Mouse (Mus musculus) embryonic stem cell, embryonic (primary cell): ENCODE results near the gene Mypop.

Experiments
- CTCF ChIA-PET, 4 experiments: fragments of 300-600 bp in 2 of 4; fragments of 350-600 bp in 2 of 4; sonication (Branson Sonifier 250); formaldehyde crosslinking; loops; one replicate each; lab custom pipeline; 2022; ENCODE audit warnings: inconsistent platforms in 2 of 4; lab: Charles Lee
- POLR2A ChIA-PET, 4 experiments: fragments of 300-600 bp in 2 of 4; fragments of 350-600 bp in 2 of 4; sonication (Branson Sonifier 250); formaldehyde crosslinking; loops; one replicate each; lab custom pipeline; 2022; ENCODE audit warnings: antibody characterized with exemption in 4 of 4, inconsistent platforms in 1 of 4; lab: Charles Lee

The Mypop gene

GRCm38 (mm10) chr7:19002848-19003498 lies 11.9 kb downstream of the Mypop start:
- CTCF ChIA-PET, result interaction anchor here (0.5 to 3.5 kb wide), 18 partner anchors 12 to 671 kb away, joined by 3 to 19 read pairs (median 4); partner anchors contain the start of genes Foxa3 (in 2 of the 4), Rsph6a (in 2 of the 4), Fbxo46 (in 1 of the 4) and Mypop (in 1 of the 4)
- POLR2A ChIA-PET, result interaction anchor here in 3 of 4 experiments (0.5 to 8.3 kb wide), 43 partner anchors 8 to 678 kb away, joined by 3 to 63 read pairs (median 4); partner anchors contain the start of genes Foxa3 (in 3 of the 3), Mypop (in 2 of the 3), Apoc4 (in 1 of the 3) and Eml2 (in 1 of the 3)

GRCm38 (mm10) chr7:19003902-19004630 lies 13.0 kb downstream of the Mypop start, which contains the start of gene Irf2bp1:
TSS of gene Irf2bp1 (plus strand) at chr7:19004044.
- CTCF ChIA-PET, result interaction anchor here (0.5 to 3.5 kb wide), 18 partner anchors 11 to 514 kb away, joined by 3 to 19 read pairs (median 4); partner anchors contain the start of genes Foxa3 (in 2 of the 4), Fbxo46 (in 1 of the 4), Mypop (in 1 of the 4) and Nanos2 (in 1 of the 4)
- POLR2A ChIA-PET, result interaction anchor here in 3 of 4 experiments (0.5 to 8.3 kb wide), 27 partner anchors 7 to 146 kb away, joined by 3 to 63 read pairs (median 3); partner anchors contain the start of genes Foxa3 (in 2 of the 3), Mypop (in 2 of the 3), Six5 (in 1 of the 3) and Snrpd2 (in 1 of the 3)

- ChIA-PET POLR2A (interaction anchor here in 3 of 4 experiments (0.6 to 8.3 kb wide), 17 partner anchors 10 to 111 kb away, joined by 3 to 63 read pairs (median 3); partner anchors contain the start of genes Foxa3 (in 2 of the 3), Mypop (in 1 of the 3) and Six5 (in 1 of the 3)), CTCF (interaction anchor here (0.5 to 3.5 kb wide), 17 partner anchors 10 to 197 kb away, joined by 3 to 19 read pairs (median 3); partner anchors contain the start of genes Foxa3 (in 2 of the 4), Six5 (in 1 of the 4) and Sympk (in 1 of the 4))
Measured at GRCm38 (mm10) chr7:19004631-19005079, 13.6 kb downstream of the Mypop start.

GRCm38 (mm10) chr7:19005417-19006121 lies 14.5 kb downstream of the Mypop start:
- CTCF ChIA-PET, result interaction anchor here (0.5 to 3.5 kb wide), 14 partner anchors 9 to 197 kb away, joined by 3 to 19 read pairs (median 4); partner anchors contain the start of genes Foxa3 (in 2 of the 4), Mypop (in 1 of the 4), Six5 (in 1 of the 4) and Sympk (in 1 of the 4)
- POLR2A ChIA-PET, result interaction anchor here in 2 of 4 experiments (0.7 to 8.3 kb wide), 12 partner anchors 9 to 88 kb away, joined by 3 to 63 read pairs (median 5); partner anchors contain the start of genes Foxa3 (in 1 of the 2), Mypop (in 1 of the 2) and Six5 (in 1 of the 2)

GRCm38 (mm10) chr7:19006476-19006875 lies 15.4 kb downstream of the Mypop start:
- POLR2A ChIA-PET, result interaction anchor here in 2 of 4 experiments (1.3 to 8.3 kb wide), 4 partner anchors 15 to 22 kb away, joined by 3 to 63 read pairs (median 6); partner anchors contain the start of genes Foxa3 (in 1 of the 2) and Mypop (in 1 of the 2)

GRCm38 (mm10) chr7:19007026-19007977 lies 16.3 kb downstream of the Mypop start:
- POLR2A ChIA-PET, result interaction anchor here in 2 of 4 experiments (0.6 to 1.7 kb wide), 5 partner anchors 15 to 122 kb away, joined by 3 to 5 read pairs (median 5); partner anchors contain the start of gene Foxa3 (in 1 of the 2)
- CTCF ChIA-PET, result interaction anchor here in 3 of 4 experiments (0.6 to 2.0 kb wide), 7 partner anchors 8 to 251 kb away, joined by 3 to 10 read pairs (median 5); partner anchors contain the start of genes Foxa3 (in 1 of the 3) and Six5 (in 1 of the 3)

More at GRCm38 (mm10) chr7:19006476-19006875, 15.4 kb downstream of the Mypop start:
- CTCF ChIA-PET, result interaction anchor here in 3 of 4 experiments (0.7 to 2.0 kb wide), 4 partner anchors 9 to 251 kb away, joined by 3 to 10 read pairs (median 6); partner anchors contain the start of genes Foxa3 (in 1 of the 3) and Six5 (in 1 of the 3)

- CTCF ChIA-PET, result no interaction called here
- POLR2A ChIA-PET, result interaction anchor here in 2 of 4 experiments (1.0 to 1.1 kb wide), 2 partner anchors 13 to 43 kb away, joined by 3 read pairs; partner anchors contain the start of gene Foxa3 (in 1 of the 2)
Measured at GRCm38 (mm10) chr7:19010581-19010980, 19.5 kb downstream of the Mypop start.

GRCm38 (mm10) chr7:19012025-19012621 lies 21.1 kb downstream of the Mypop start:
- CTCF ChIA-PET, result interaction anchor here in 2 of 4 experiments (0.6 to 1.2 kb wide), 4 partner anchors 11 to 162 kb away, joined by 3 to 6 read pairs (median 4); partner anchors contain the start of genes Foxa3 (in 1 of the 2) and Sympk (in 1 of the 2)
- POLR2A ChIA-PET, result interaction anchor here in 2 of 4 experiments (0.9 to 1.3 kb wide), 3 partner anchors 9 to 11 kb away, joined by 3 to 4 read pairs (median 4); partner anchors contain the start of gene Foxa3 (in 2 of the 2)

GRCm38 (mm10) chr7:19012882-19013281 lies 21.8 kb downstream of the Mypop start:
- ChIA-PET CTCF (interaction anchor here in 1 of 4 experiments (0.7 kb wide), 1 partner anchor 17 kb away, joined by 3 read pairs; no protein-coding TSS in a partner anchor), POLR2A (interaction anchor here in 1 of 4 experiments (0.6 to 1.3 kb wide), 3 partner anchors 10 to 152 kb away, joined by 3 to 6 read pairs (median 4); partner anchors contain the start of gene Foxa3)

- POLR2A ChIA-PET, result interaction anchor here in 3 of 4 experiments (0.7 to 1.9 kb wide), 6 partner anchors 8 to 13 kb away, joined by 3 to 9 read pairs (median 6); partner anchors contain the start of genes Foxa3 (in 3 of the 3) and Sympk (in 1 of the 3)
- CTCF ChIA-PET, result interaction anchor here (0.6 to 1.6 kb wide), 13 partner anchors 8 to 164 kb away, joined by 3 to 10 read pairs (median 4); partner anchors contain the start of genes Foxa3 (in 1 of the 4), Rsph6a (in 1 of the 4) and Six5 (in 1 of the 4)
Measured at GRCm38 (mm10) chr7:19014452-19014851, 23.4 kb downstream of the Mypop start.

GRCm38 (mm10) chr7:19016042-19016441 lies 25.0 kb downstream of the Mypop start:
- POLR2A ChIA-PET, result no interaction called here
- CTCF ChIA-PET, result no interaction called here

GRCm38 (mm10) chr7:19017909-19018308 lies 26.9 kb downstream of the Mypop start:
- ChIA-PET POLR2A (no interaction called here), CTCF (no interaction called here)

GRCm38 (mm10) chr7:19021048-19021447 lies 30.0 kb downstream of the Mypop start:
- ChIA-PET CTCF (interaction anchor here in 1 of 4 experiments (1.6 kb wide), 1 partner anchor 14 kb away, joined by 5 read pairs; no protein-coding TSS in a partner anchor), POLR2A (interaction anchor here in 3 of 4 experiments (0.5 to 2.0 kb wide), 8 partner anchors 10 to 193 kb away, joined by 3 to 10 read pairs (median 4); partner anchors contain the start of genes Mypop (in 1 of the 3) and Six5 (in 1 of the 3))
